Mouse (Mus musculus): ENCODE measurements around the gene Cd34.

The Cd34 gene

DNA sequence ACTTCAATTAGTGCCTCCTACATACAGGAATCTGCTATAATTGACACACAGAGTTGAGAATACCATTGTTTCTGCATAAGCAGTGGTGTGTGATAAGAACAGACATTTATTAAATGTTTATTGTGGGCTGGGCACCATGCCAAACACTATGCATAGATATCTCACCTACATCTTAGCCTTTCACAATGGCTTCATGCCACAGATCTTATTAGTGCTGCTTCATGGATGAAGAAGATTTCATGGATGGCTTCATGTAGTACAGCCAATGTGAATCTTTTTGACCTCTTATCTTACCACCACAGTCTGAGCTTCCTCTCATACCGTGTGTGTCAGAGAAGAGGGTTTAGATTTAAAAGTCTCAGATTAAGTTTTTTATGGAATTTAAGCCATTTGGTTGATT, 65.6 kb downstream of the Cd34 start:
- no peak for DNase-seq (ENCODE audit: extremely low spot score, low read depth, low spot score)

DNA sequence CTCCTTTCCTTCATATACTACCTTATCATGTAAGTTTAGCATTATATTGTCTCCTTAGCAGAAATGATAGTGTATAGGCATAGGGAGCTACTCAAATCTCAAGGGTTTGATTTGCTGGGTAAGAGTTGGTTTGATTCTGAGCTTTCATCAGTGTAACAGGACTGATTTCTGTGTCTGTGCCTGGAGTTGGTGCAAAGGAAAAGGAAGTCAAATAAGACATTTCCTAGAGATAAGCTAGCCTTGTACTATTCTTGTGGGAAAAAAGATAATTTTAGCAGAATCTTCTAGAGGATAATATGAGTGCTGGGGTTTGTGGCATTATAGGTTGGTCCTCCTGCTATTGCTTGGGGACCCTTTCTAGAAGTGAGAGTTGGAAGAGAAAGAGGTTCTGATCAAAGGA, 67.6 kb downstream of the Cd34 start:
- no peak for DNase-seq (ENCODE audit: extremely low spot score, low read depth, low spot score)
